Mouse (Mus musculus): Measurements from ENCODE around the gene Tprn. TPM values are rescaled to one million over a fixed set of nuclear protein-coding genes. Genes with fewer than 3 reads are reported as not detected.
A peak's percentile ranks its signal among the peaks of the same experiment; 100 is the strongest.

Tprn gene
- polyA plus RNA-seq, 2 experiments = 2.4 to 2.6 TPM

DNA sequence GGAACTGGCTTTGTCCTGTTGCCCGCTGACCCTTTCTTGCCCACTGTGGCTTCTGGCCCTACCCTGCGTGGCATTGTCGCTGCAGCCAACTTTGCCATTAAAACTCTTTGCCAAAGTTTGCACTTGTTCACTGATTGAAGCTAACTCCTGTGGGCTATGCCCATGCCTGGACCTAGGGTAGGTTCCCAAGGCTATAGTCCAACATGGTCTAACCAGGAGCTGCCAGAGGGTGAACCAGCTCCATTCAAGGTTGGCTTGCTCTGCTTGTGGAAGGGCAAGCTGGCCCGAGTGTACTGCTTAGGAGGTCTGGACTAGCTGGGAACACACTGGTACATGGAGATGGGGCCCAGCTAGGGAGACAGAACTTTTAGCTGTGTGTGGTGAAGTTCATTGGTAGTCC lies 18.3 kb upstream of the Tprn start:
- Histone ChIP-seq H3K4me1 (replicated peaks; ENCODE audit: control insufficient read depth in 2 of 2, insufficient read depth in 2 of 2, low read length in 1 of 2) (peaks cover 4 to 12% of the 10 kb centered on the region in 2 experiments), H3K36me3 (replicated peaks; ENCODE audit: control insufficient read depth, insufficient read depth, low read depth) (no peaks in the 10 kb centered on the region; the same call in 1 of the 2 replicates), H3K27ac (no peak overlapping the region), H3K4me2 (ENCODE audit: low read depth) (no peak overlapping the region), H3K4me3 (ENCODE audit: insufficient read depth in 1 of 2, low read depth in 2 of 2, low read length in 2 of 2) (no peak overlapping the region), H3K9me3 (ENCODE audit: control insufficient read depth, low read length) (no peaks in the 10 kb centered on the region), H3K9ac (replicated peaks) (no peak overlapping the region), H3K27me3 (ENCODE audit: control insufficient read depth, insufficient read depth, low read length) (peaks cover 22% of the 10 kb centered on the region)
- ATAC-seq (ENCODE audit: insufficient read depth) = no peak
- TF ChIP-seq EP300 (IDR thresholded peaks at IDR 0.05; ENCODE audit: low read depth) = no peak
- no peak for TF ChIP-seq CTCF (IDR thresholded peaks at IDR 0.05; ENCODE audit: low read depth)
- no peak for DNase-seq (ENCODE audit: low read depth in 3 of 3, low spot score in 3 of 3)
- 79% methylated on average over 4 of the region's 4 CpGs for WGBS (ENCODE audit: insufficient replicate concordance)

DNA sequence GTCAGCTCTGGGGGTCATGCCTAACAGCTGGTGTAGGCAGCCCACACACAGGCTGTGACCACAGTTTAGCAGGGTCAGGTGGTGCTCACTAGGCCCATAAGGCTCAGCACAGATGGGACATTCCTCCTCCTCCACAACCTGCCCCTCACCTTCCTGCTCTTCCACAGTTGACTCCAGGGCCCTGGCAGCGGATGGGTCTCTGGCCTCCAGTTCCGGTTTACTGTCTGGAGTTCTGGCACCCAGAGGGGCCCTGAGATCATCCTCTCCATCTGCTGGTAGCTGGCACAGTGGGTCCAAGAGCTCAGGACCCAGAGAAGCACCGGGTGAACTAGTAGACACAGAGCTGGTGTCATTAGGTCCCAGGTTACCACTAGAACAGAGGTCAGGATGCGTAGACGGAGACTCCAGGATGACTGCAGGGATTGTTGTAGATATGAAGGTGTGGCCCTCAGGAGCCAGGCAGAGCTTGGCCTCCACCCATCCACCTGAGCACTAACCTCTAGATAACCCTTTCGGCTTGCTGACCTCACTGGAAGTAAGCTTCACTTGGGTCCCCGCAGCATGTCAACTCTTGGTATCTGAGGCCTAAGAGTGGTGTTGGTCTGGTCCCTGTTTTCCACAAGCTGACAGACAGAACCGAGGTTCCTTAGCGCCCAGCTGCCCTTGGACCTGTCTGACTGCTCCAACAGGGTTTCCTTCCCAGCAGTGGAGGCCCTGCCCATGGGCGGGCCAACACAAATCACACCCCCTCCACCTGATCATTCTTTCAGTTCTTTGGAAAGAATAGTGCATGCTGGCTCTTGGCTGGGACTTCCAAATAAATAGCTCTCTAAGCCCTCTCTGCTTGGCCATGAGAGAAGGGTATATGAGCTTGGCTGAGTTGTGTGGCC lies 16.0 kb upstream of the Tprn start, which contains the start of gene AL732309.1:
TSS of gene AL732309.1 (minus strand) at position 681 of the 890 bp plus-strand sequence.
- peaks cover 4% of the 10 kb centered on the region; the same call in 1 of the 2 replicates for H3K36me3 ChIP-seq (replicated peaks; ENCODE audit: control insufficient read depth, insufficient read depth, low read depth)
- H3K4me1 ChIP-seq (replicated peaks; ENCODE audit: control insufficient read depth in 2 of 2, insufficient read depth in 2 of 2, low read length in 1 of 2) = peaks cover 3% of the 10 kb centered on the region in 2 experiments; a peak in 3 of 4 replicates
- no peak within 1 kb of the TSS for H3K4me3 ChIP-seq (ENCODE audit: insufficient read depth in 1 of 2, low read depth in 2 of 2, low read length in 2 of 2)
- DNase-seq (ENCODE audit: low read depth in 3 of 3, low spot score in 3 of 3) (no peak), ATAC-seq (ENCODE audit: insufficient read depth) (no peak)
- no peak within 1 kb of the TSS for H3K4me2 ChIP-seq (ENCODE audit: low read depth)
- TF ChIP-seq CTCF (IDR thresholded peaks at IDR 0.05; ENCODE audit: low read depth) = no peak
- no peak for TF ChIP-seq EP300 (IDR thresholded peaks at IDR 0.05; ENCODE audit: low read depth)
- no peak within 1 kb of the TSS for H3K9ac ChIP-seq (replicated peaks)
- 83% methylated on average over 10 of the region's 10 CpGs for WGBS (ENCODE audit: insufficient replicate concordance)
- peaks cover 17% of the 10 kb centered on the region for H3K27me3 ChIP-seq (ENCODE audit: control insufficient read depth, insufficient read depth, low read length)
- H3K9me3 ChIP-seq (ENCODE audit: control insufficient read depth, low read length) = no peaks in the 10 kb centered on the region
- H3K27ac ChIP-seq = no peak within 1 kb of the TSS

DNA sequence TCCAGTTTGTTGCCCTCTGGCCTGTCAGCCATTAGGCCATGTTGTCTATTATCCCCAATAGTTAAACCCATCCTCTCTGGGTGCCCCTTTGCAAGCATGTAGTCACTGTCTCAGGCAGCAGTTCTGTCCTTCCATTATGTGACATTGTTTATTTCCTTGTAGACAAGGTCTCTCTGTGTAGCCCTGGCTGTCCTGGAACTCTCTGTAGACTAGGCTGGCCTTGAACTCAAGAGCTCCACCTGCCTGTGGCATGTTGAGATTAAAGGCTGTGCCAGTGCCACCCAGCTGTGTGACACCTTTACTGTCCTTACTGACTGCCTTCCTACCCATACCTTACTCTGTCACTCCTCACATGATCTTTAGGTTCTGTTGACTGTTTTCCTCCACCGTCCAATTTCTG lies 10.1 kb upstream of the Tprn start:
- WGBS (ENCODE audit: insufficient replicate concordance) = 64% methylated on average over 1 of the region's 1 CpGs
- Histone ChIP-seq H3K9ac (replicated peaks) (no peak overlapping the region), H3K36me3 (replicated peaks; ENCODE audit: control insufficient read depth, insufficient read depth, low read depth) (peaks cover 4% of the 10 kb centered on the region; the same call in 1 of the 2 replicates), H3K4me3 (ENCODE audit: insufficient read depth in 1 of 2, low read depth in 2 of 2, low read length in 2 of 2) (no peak overlapping the region), H3K27ac (no peak overlapping the region), H3K4me2 (ENCODE audit: low read depth) (no peak overlapping the region), H3K27me3 (ENCODE audit: control insufficient read depth, insufficient read depth, low read length) (no peaks in the 10 kb centered on the region), H3K4me1 (replicated peaks; ENCODE audit: control insufficient read depth in 2 of 2, insufficient read depth in 2 of 2, low read length in 1 of 2) (peaks cover 6 to 10% of the 10 kb centered on the region in 2 experiments), H3K9me3 (ENCODE audit: control insufficient read depth, low read length) (no peaks in the 10 kb centered on the region)
- DNase-seq (ENCODE audit: low read depth in 3 of 3, low spot score in 3 of 3) = no peak
- TF ChIP-seq CTCF (IDR thresholded peaks at IDR 0.05; ENCODE audit: low read depth) (peak; percentile 71), EP300 (IDR thresholded peaks at IDR 0.05; ENCODE audit: low read depth) (no peak)
- ATAC-seq (ENCODE audit: insufficient read depth) = no peak

DNA sequence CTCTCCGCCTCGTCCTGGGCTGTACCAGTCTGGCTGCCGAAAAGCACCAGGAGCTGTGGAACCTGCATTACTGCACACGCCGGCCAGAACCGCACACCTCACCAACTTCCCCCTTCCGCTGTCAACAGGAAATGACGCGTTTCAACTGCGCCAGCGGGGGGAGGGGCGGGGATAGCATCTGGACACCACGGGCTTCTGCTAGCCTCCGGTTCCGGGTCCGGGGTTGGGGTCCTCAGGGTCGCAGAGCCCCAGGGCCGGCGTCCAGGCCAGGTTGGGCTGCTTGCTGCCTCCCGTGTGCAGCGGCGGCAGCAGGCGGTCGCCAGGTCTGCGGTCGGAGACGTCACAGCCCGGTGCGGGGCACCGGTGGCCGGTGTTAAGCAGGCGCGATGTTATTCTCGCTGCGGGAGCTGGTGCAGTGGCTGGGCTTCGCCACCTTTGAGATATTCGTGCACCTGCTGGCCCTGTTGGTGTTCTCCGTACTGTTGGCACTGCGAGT lies 7.1 kb upstream of the Tprn start, which contains the start of gene Tmem203:
TSS of gene Tmem203 (plus strand) at position 156 of the 496 bp plus-strand sequence.
- peak; percentile 83 for ATAC-seq (ENCODE audit: insufficient read depth)
- DNase-seq (ENCODE audit: low read depth in 3 of 3, low spot score in 3 of 3) = peak; percentile 83 to 88 (median 85)
- Histone ChIP-seq H3K4me2 (ENCODE audit: low read depth) (peak within 1 kb of the TSS; percentile 87), H3K4me3 (ENCODE audit: insufficient read depth in 1 of 2, low read depth in 2 of 2, low read length in 2 of 2) (peak within 1 kb of the TSS; percentile 81 to 92), H3K9me3 (ENCODE audit: control insufficient read depth, low read length) (no peaks in the 10 kb centered on the region), H3K4me1 (replicated peaks; ENCODE audit: control insufficient read depth in 2 of 2, insufficient read depth in 2 of 2, low read length in 1 of 2) (peaks cover 6 to 10% of the 10 kb centered on the region in 2 experiments), H3K27me3 (ENCODE audit: control insufficient read depth, insufficient read depth, low read length) (no peaks in the 10 kb centered on the region), H3K9ac (replicated peaks) (peak within 1 kb of the TSS; percentile 82), H3K36me3 (replicated peaks; ENCODE audit: control insufficient read depth, insufficient read depth, low read depth) (no peaks in the 10 kb centered on the region; the same call in 1 of the 2 replicates), H3K27ac (peak within 1 kb of the TSS; percentile 36)
- under 1% methylated on average over 39 of the region's 39 CpGs for WGBS (ENCODE audit: insufficient replicate concordance)
- TF ChIP-seq EP300 (IDR thresholded peaks at IDR 0.05; ENCODE audit: low read depth) (peak; percentile 55), CTCF (IDR thresholded peaks at IDR 0.05; ENCODE audit: low read depth) (no peak)

All from liver, embryonic 14.5 days (tissue).